23 mouse cellular contexts compared by ENCODE assay signal in genomic region chr15:27857242-27857641, GRCm38 (mm10).
A peak's percentile ranks its signal among the peaks of the same experiment; 100 is the strongest.
DNase-seq lines count a peak whose midpoint lies in the region; ATAC-seq and TF ChIP-seq lines count a peak whose summit lies in the region.
"Had no signal": no experiment of that assay in that cellular context is flagged by ENCODE, and none has a peak within 500 bp of the region (broad histone marks: within the 10 kb centered on the region; RNA-seq: fewer than 3 reads in every experiment).

No protein-coding gene starts in this region.

- no peak for ATAC-seq in heart, embryonic 16.5 days (replicated peaks; ENCODE audit: extremely low read depth, insufficient read depth, low FRiP score)
- no peak for ATAC-seq in intestine, embryonic 16.5 days
- ATAC-seq: forebrain, embryonic 14.5 days had no signal

- H3K9me3 ChIP-seq in heart, embryonic 16.5 days (replicated peaks; ENCODE audit: control insufficient read depth, low read length), result no peaks in the 10 kb centered on the region
- H3K9me3 ChIP-seq in intestine, embryonic 16.5 days (ENCODE audit: control insufficient read depth, low read length), result no peaks in the 10 kb centered on the region
- H3K9me3 ChIP-seq: embryonic facial prominence, embryonic 12.5 days; hindbrain, embryonic 15.5 days; limb, embryonic 13.5 days; megakaryocyte, embryonic 14.5 days; neural tube, embryonic 12.5 days had no signal

- H3K4me2 ChIP-seq in heart, embryonic 16.5 days (ENCODE audit: low read depth, low read length), result peak overlapping the region; percentile 19
- H3K4me2 ChIP-seq in intestine, embryonic 16.5 days (ENCODE audit: low read depth, low read length), result no peak overlapping the region
- H3K4me2 ChIP-seq: embryonic facial prominence, embryonic 12.5 days; hindbrain, embryonic 15.5 days; limb, embryonic 13.5 days; neural tube, embryonic 12.5 days had no signal

- no peak for TF ChIP-seq CTCF in bone marrow macrophage, adult 2 months (IDR thresholded peaks at IDR 0.05; ENCODE audit: low read depth, low read length)

- TF ChIP-seq POLR2A in bone marrow macrophage, adult 2 months (IDR thresholded peaks at IDR 0.05; ENCODE audit: borderline replicate concordance, low read depth, low read length), result no peak

- peak overlapping the region; percentile 55 for H3K27ac ChIP-seq in heart, embryonic 16.5 days (ENCODE audit: low read length)
- no peak overlapping the region for H3K27ac ChIP-seq in bone marrow macrophage, adult 2 months (ENCODE audit: insufficient read depth, low read depth, low read length)
- no peak overlapping the region for H3K27ac ChIP-seq in intestine, embryonic 16.5 days (ENCODE audit: low read length)
- H3K27ac ChIP-seq: embryonic facial prominence, embryonic 12.5 days; limb, embryonic 13.5 days; liver, embryonic 14.5 days; neural tube, embryonic 12.5 days had no signal

- peaks cover 42% of the 10 kb centered on the region for H3K4me1 ChIP-seq in heart, embryonic 16.5 days (ENCODE audit: control insufficient read depth, insufficient read depth, low read length)
- peaks cover 13% of the 10 kb centered on the region for H3K4me1 ChIP-seq in bone marrow macrophage, adult 2 months (ENCODE audit: control insufficient read depth, insufficient read depth, low read length)
- no peaks in the 10 kb centered on the region; the same call in 1 of the 2 replicates for H3K4me1 ChIP-seq in intestine, embryonic 16.5 days (ENCODE audit: control insufficient read depth, insufficient read depth, low read length)
- H3K4me1 ChIP-seq: embryonic facial prominence, embryonic 12.5 days; limb, embryonic 13.5 days had no signal

- no peaks in the 10 kb centered on the region for H3K27me3 ChIP-seq in heart, embryonic 16.5 days (ENCODE audit: control insufficient read depth, insufficient read depth, low read length)
- H3K27me3 ChIP-seq in intestine, embryonic 16.5 days (replicated peaks; ENCODE audit: control insufficient read depth, insufficient read depth, low read length), result no peaks in the 10 kb centered on the region
- H3K27me3 ChIP-seq: embryonic facial prominence, embryonic 12.5 days; hindbrain, embryonic 15.5 days; limb, embryonic 13.5 days; neural tube, embryonic 12.5 days had no signal

- peaks cover 16% of the 10 kb centered on the region for H3K36me3 ChIP-seq in heart, embryonic 16.5 days (ENCODE audit: control insufficient read depth, insufficient read depth)
- peaks cover 8% of the 10 kb centered on the region for H3K36me3 ChIP-seq in intestine, embryonic 16.5 days (ENCODE audit: control insufficient read depth, insufficient read depth, low read length)

- DNase-seq in cerebellum, postnatal 36 days, result peak; percentile 24 to 29
- DNase-seq in cerebellum, adult 9-11 months, result no peak
- no peak for DNase-seq in heart, postnatal 4 days
- DNase-seq in gonadal fat pad, adult 2 months (ENCODE audit: low read depth), result peak; percentile 26
- DNase-seq: adrenal gland, postnatal 25 days; cerebellum, adult 11-12 months; gastrocnemius, postnatal 10 days; kidney, adult 8-10 months; kidney, postnatal 14 days; layer of hippocampus, postnatal 36 days; lung, embryonic 14.5 days; midbrain, embryonic 14.5 days; right cerebral cortex, postnatal 14 days had no signal

- no peak overlapping the region for H3K4me3 ChIP-seq in heart, embryonic 16.5 days (ENCODE audit: low read length)
- 0 out of 2 replicates have a peak overlapping the region, but pooled peaks have one; percentile 8 for H3K4me3 ChIP-seq in bone marrow macrophage, adult 2 months (ENCODE audit: insufficient read depth, low read length)
- H3K4me3 ChIP-seq in intestine, embryonic 16.5 days (ENCODE audit: low read length), result no peak overlapping the region
- H3K4me3 ChIP-seq: embryonic facial prominence, embryonic 12.5 days; hindbrain, embryonic 15.5 days; limb, embryonic 13.5 days; neural tube, embryonic 12.5 days had no signal

- H3K9ac ChIP-seq in heart, embryonic 16.5 days (ENCODE audit: low read length), result peak overlapping the region; percentile 29; the same call in 1 of the 2 replicates
- no peak overlapping the region for H3K9ac ChIP-seq in intestine, embryonic 16.5 days (ENCODE audit: low read depth, low read length)
- H3K9ac ChIP-seq: embryonic facial prominence, embryonic 12.5 days; hindbrain, embryonic 15.5 days; limb, embryonic 13.5 days; liver, embryonic 14.5 days; lung, embryonic 14.5 days; neural tube, embryonic 12.5 days had no signal

- WGBS in heart, embryonic 16.5 days, result 44% methylated on average over 7 of the region's 7 CpGs
- 85% methylated on average over 7 of the region's 7 CpGs for WGBS in intestine, embryonic 16.5 days

Comparison
In these comparisons a context has a peak if more than half of its experiments do, and no peak if none do; other contexts are left out.
1. DNase-seq: peak in cerebellum, postnatal 36 days (2 of 2) and gonadal fat pad, adult 2 months (single experiment); none in cerebellum, adult 9-11 months (single experiment) and heart, postnatal 4 days (single experiment).